Mouse (Mus musculus) liver, embryonic 16.5 days (tissue): Measurements from ENCODE around the gene Ap1m2. TPM values are rescaled to one million over a fixed set of nuclear protein-coding genes. Genes with fewer than 3 reads are reported as not detected.

ENCODE experiments used
- ATAC-seq: fragments of 200-750 bp; cut with Nextera tagmentation; 2 replicates; pipeline ENCODE4 v1.8.0; 2017; ENCODE audit warnings: low read depth, mild to moderate bottlenecking, moderate number of reproducible peaks, moderate library complexity
- H3K27ac ChIP-seq: fragments of 300-500 bp; sonication (generic); 2 replicates; pipeline ENCODE4 v1.5.1; 2014; ENCODE audit warnings: mild to moderate bottlenecking, low read length
- H3K27me3 ChIP-seq: fragments of 300-500 bp; sonication (generic); 2 replicates; pipeline ENCODE4 v1.6.1; 2014; ENCODE audit warnings: low read depth, low read length, mixed read lengths; ENCODE audit not compliant: control insufficient read depth, insufficient read depth
- H3K36me3 ChIP-seq: fragments of 300-500 bp; sonication (generic); 2 replicates; pipeline ENCODE4 v1.6.1; 2014; ENCODE audit warnings: mild to moderate bottlenecking; ENCODE audit not compliant: control insufficient read depth, insufficient read depth
- H3K4me1 ChIP-seq: fragments of 300-500 bp; sonication (generic); 2 replicates; pipeline ENCODE4 v1.6.1; 2014; ENCODE audit warnings: low read depth, low read length, mixed read lengths; ENCODE audit not compliant: control insufficient read depth
- H3K4me2 ChIP-seq: fragments of 300-500 bp; sonication (generic); 2 replicates; pipeline ENCODE4 v1.6.1; 2014; ENCODE audit warnings: low read depth, low read length, mixed read lengths
- H3K4me3 ChIP-seq: fragments of 300-500 bp; sonication (generic); 2 replicates; pipeline ENCODE4 v1.5.1; 2014; ENCODE audit warnings: low read depth, mild to moderate bottlenecking, low read length
- H3K9ac ChIP-seq: fragments of 300-500 bp; sonication (generic); 2 replicates; pipeline ENCODE4 v1.6.1; 2014; ENCODE audit warnings: low read depth, low read length
- H3K9me3 ChIP-seq: fragments of 300-500 bp; sonication (generic); replicated peaks from 2 replicates; pipeline ENCODE4 v1.6.1; 2016; ENCODE audit warnings: low read length; ENCODE audit not compliant: control insufficient read depth
- WGBS: fragments of 180-500 bp; shearing (Covaris S2); extraction: QIAGEN DNeasy Blood & Tissue Kit; methylation state at CpG from one replicate; pipeline ENCODE4 v1.1.7; 2014; ENCODE audit not compliant: insufficient replicate concordance; 5-methylcytosine and 5-hydroxymethylcytosine counted together
- polyA plus RNA-seq: library from polyadenylated mRNA; unstranded; fragments of >200 nt; fragmentation: Nextera tagmentation; extraction: Ambion mirVana; gene quantifications from 2 replicates; pipeline ENCODE4 v1.2.1, GENCODE M21; 2015

Gene Ap1m2
- polyA plus RNA-seq, 1 experiment from 2014 or later = 1.1 TPM

GRCm38 (mm10) chr9:21346627-21347365, 34.7 kb upstream of the Ap1m2 start:
- H3K27ac ChIP-seq = no peak overlapping the region
- no peaks in the 10 kb centered on the region for H3K4me1 ChIP-seq
- no peaks in the 10 kb centered on the region for H3K27me3 ChIP-seq
- H3K4me3 ChIP-seq = no peak overlapping the region
- H3K9me3 ChIP-seq = no peaks in the 10 kb centered on the region
- 80% methylated on average over 16 of the region's 16 CpGs for WGBS
- no peak overlapping the region for H3K9ac ChIP-seq
- H3K36me3 ChIP-seq = no peaks in the 10 kb centered on the region
- peak; percentile 24; the same call in 1 of the 2 replicates for ATAC-seq
- no peak overlapping the region for H3K4me2 ChIP-seq

- no peak overlapping the region for H3K9ac ChIP-seq
- H3K4me2 ChIP-seq = no peak overlapping the region
- H3K36me3 ChIP-seq = no peaks in the 10 kb centered on the region
- no peak for ATAC-seq
- H3K4me3 ChIP-seq = no peak overlapping the region
- no peak overlapping the region for H3K27ac ChIP-seq
- 59% methylated on average over 4 of the region's 4 CpGs for WGBS
- no peaks in the 10 kb centered on the region for H3K4me1 ChIP-seq
- no peaks in the 10 kb centered on the region for H3K9me3 ChIP-seq
- no peaks in the 10 kb centered on the region for H3K27me3 ChIP-seq
Observed at GRCm38 (mm10) chr9:21340411-21340810, 28.3 kb upstream of the Ap1m2 start.

- no peak for ATAC-seq
- Histone ChIP-seq H3K9me3 (no peaks in the 10 kb centered on the region), H3K27me3 (no peaks in the 10 kb centered on the region), H3K9ac (no peak overlapping the region), H3K27ac (no peak overlapping the region), H3K36me3 (no peaks in the 10 kb centered on the region), H3K4me2 (no peak overlapping the region), H3K4me3 (no peak overlapping the region), H3K4me1 (peaks cover 4% of the 10 kb centered on the region)
- WGBS = 63% methylated on average over 20 of the region's 20 CpGs
Observed at GRCm38 (mm10) chr9:21337652-21338051, 25.5 kb upstream of the Ap1m2 start.

GRCm38 (mm10) chr9:21336491-21336890, 24.4 kb upstream of the Ap1m2 start:
- H3K4me1 ChIP-seq = peaks cover 10% of the 10 kb centered on the region
- no peaks in the 10 kb centered on the region for H3K9me3 ChIP-seq
- no peak overlapping the region for H3K4me2 ChIP-seq
- ATAC-seq = no peak
- H3K4me3 ChIP-seq = no peak overlapping the region
- no peaks in the 10 kb centered on the region for H3K36me3 ChIP-seq
- H3K9ac ChIP-seq = no peak overlapping the region
- H3K27me3 ChIP-seq = no peaks in the 10 kb centered on the region
- 76% methylated on average over 8 of the region's 8 CpGs for WGBS
- no peak overlapping the region for H3K27ac ChIP-seq

GRCm38 (mm10) chr9:21335391-21335790, 23.3 kb upstream of the Ap1m2 start:
- no peak overlapping the region for H3K4me3 ChIP-seq
- H3K36me3 ChIP-seq = no peaks in the 10 kb centered on the region
- H3K4me2 ChIP-seq = no peak overlapping the region
- WGBS = 68% methylated on average over 4 of the region's 4 CpGs
- H3K4me1 ChIP-seq = peaks cover 11% of the 10 kb centered on the region
- no peak overlapping the region for H3K9ac ChIP-seq
- H3K27ac ChIP-seq = no peak overlapping the region
- H3K9me3 ChIP-seq = no peaks in the 10 kb centered on the region
- H3K27me3 ChIP-seq = no peaks in the 10 kb centered on the region
- ATAC-seq = no peak

- Histone ChIP-seq H3K36me3 (no peaks in the 10 kb centered on the region), H3K4me1 (peaks cover 11% of the 10 kb centered on the region), H3K4me3 (no peak overlapping the region), H3K27me3 (no peaks in the 10 kb centered on the region), H3K9ac (no peak overlapping the region), H3K27ac (no peak overlapping the region), H3K4me2 (no peak overlapping the region), H3K9me3 (no peaks in the 10 kb centered on the region)
- no peak for ATAC-seq
Observed at GRCm38 (mm10) chr9:21334747-21335146, 22.6 kb upstream of the Ap1m2 start.

GRCm38 (mm10) chr9:21333523-21333922, 21.4 kb upstream of the Ap1m2 start:
- no peaks in the 10 kb centered on the region for H3K27me3 ChIP-seq
- H3K27ac ChIP-seq = no peak overlapping the region
- peaks cover 11% of the 10 kb centered on the region for H3K4me1 ChIP-seq
- WGBS = 78% methylated on average over 1 of the region's 1 CpGs
- no peak for ATAC-seq
- H3K9ac ChIP-seq = no peak overlapping the region
- H3K36me3 ChIP-seq = no peaks in the 10 kb centered on the region
- H3K9me3 ChIP-seq = no peaks in the 10 kb centered on the region
- no peak overlapping the region for H3K4me3 ChIP-seq
- H3K4me2 ChIP-seq = no peak overlapping the region

GRCm38 (mm10) chr9:21332161-21333061, 20.3 kb upstream of the Ap1m2 start:
- Histone ChIP-seq H3K4me3 (no peak overlapping the region), H3K9me3 (no peaks in the 10 kb centered on the region), H3K36me3 (no peaks in the 10 kb centered on the region), H3K4me1 (peaks cover 11% of the 10 kb centered on the region), H3K27ac (no peak overlapping the region), H3K9ac (no peak overlapping the region), H3K27me3 (no peaks in the 10 kb centered on the region), H3K4me2 (no peak overlapping the region)
- ATAC-seq = no peak
- WGBS = 34% methylated on average over 9 of the region's 9 CpGs
